Mouse (Mus musculus) spleen, adult 2 months (tissue): ENCODE data around the gene Mllt6. TPM values are rescaled to one million over a fixed set of nuclear protein-coding genes. Genes with fewer than 3 reads are reported as not detected.
"Not testable (repeated sequence)": the region's sequence is repeated elsewhere in the genome, so short reads cannot be mapped to it uniquely, and the experiment has no call there.

Source experiments
- DNase-seq, 2 experiments: peaks; one replicate each; pipeline versions ENCODE4 v3.0.0 to v3.0.0-alpha.2; 2012 to 2021; ENCODE audit warnings: low spot score in 2 of 2, low read depth in 1 of 2
- H3K27ac ChIP-seq: fragments of 200-500 bp; 2 replicates; pipeline ENCODE4 v1.5.1; 2012; ENCODE audit warnings: low read length, inconsistent platforms; ENCODE audit not compliant: insufficient read depth
- H3K27me3 ChIP-seq: fragments of 200-500 bp; 2 replicates; pipeline ENCODE4 v1.6.1; 2012; ENCODE audit warnings: mild to moderate bottlenecking, moderate library complexity, low read length, inconsistent platforms; ENCODE audit not compliant: control insufficient read depth, insufficient read depth
- H3K36me3 ChIP-seq: fragments of 200-500 bp; 2 replicates; pipeline ENCODE4 v1.6.1; 2012; ENCODE audit warnings: mild to moderate bottlenecking, low read length, inconsistent platforms; ENCODE audit not compliant: control insufficient read depth, insufficient read depth
- H3K4me1 ChIP-seq: fragments of 200-500 bp; 2 replicates; pipeline ENCODE4 v1.6.1; 2011; ENCODE audit warnings: inconsistent platforms; ENCODE audit not compliant: control insufficient read depth, insufficient read depth, insufficient read length
- H3K4me3 ChIP-seq: fragments of 200-500 bp; 2 replicates; pipeline ENCODE4 v1.5.1; 2011; ENCODE audit warnings: mild to moderate bottlenecking, inconsistent platforms; ENCODE audit not compliant: insufficient read depth, insufficient read length; ENCODE audit errors: extremely low read depth
- CTCF ChIP-seq: fragments of 200-500 bp; IDR thresholded peaks from 2 replicates; pipeline ENCODE4 v1.5.1; 2011; ENCODE audit warnings: mild to moderate bottlenecking, inconsistent platforms; ENCODE audit not compliant: insufficient read depth, insufficient read length, insufficient replicate concordance; ENCODE audit errors: extremely low read depth
- POLR2A ChIP-seq: fragments of 200-500 bp; IDR thresholded peaks from 2 replicates; pipeline ENCODE4 v1.6.1; 2011; ENCODE audit warnings: low read depth, low read length, inconsistent platforms
- WGBS: fragments of 180-500 bp; shearing (Covaris S2); methylation state at CpG from one replicate; pipeline ENCODE4 v1.1.7; 2018; 5-methylcytosine and 5-hydroxymethylcytosine counted together
- polyA plus RNA-seq: library from polyadenylated mRNA; depleted of rRNA; stranded (reverse); fragments of >200 nt; gene quantifications from 2 replicates; pipeline ENCODE4 v1.2.3, GENCODE M21; 2012

The Mllt6 gene
- polyA plus RNA-seq, 1 experiment: 65.8 TPM

- peak in 1 of 2 experiments; percentile 49 for DNase-seq
- H3K27ac ChIP-seq: peak within 1 kb of the TSS; percentile 21
- H3K27me3 ChIP-seq: peaks cover 13% of the 10 kb centered on the region
- no peak for TF ChIP-seq CTCF
- no peak for TF ChIP-seq POLR2A
- H3K36me3 ChIP-seq: no peaks in the 10 kb centered on the region
- peaks cover 13% of the 10 kb centered on the region; the same call in 1 of the 2 replicates for H3K4me1 ChIP-seq
- peak within 1 kb of the TSS; percentile 58 for H3K4me3 ChIP-seq
- WGBS: under 1% methylated on average over 85 of the region's 85 CpGs
These were observed 37.0 kb downstream of the Mllt6 start, which contains the start of gene Pcgf2 for GRCm38 (mm10) chr11:97700003-97700745. TSS of gene Pcgf2 (minus strand) at chr11:97700497.

- no peak for DNase-seq
- H3K36me3 ChIP-seq: no peaks in the 10 kb centered on the region; the same call in 1 of the 2 replicates
- peaks cover 13% of the 10 kb centered on the region; the same call in 1 of the 2 replicates for H3K4me1 ChIP-seq
- peak overlapping the region; percentile 58 for H3K4me3 ChIP-seq
- WGBS: 21% methylated on average over 30 of the region's 30 CpGs
- H3K27ac ChIP-seq: 0 out of 2 replicates have a peak overlapping the region, but pooled peaks have one; percentile 21
- no peak for TF ChIP-seq CTCF
- no peak for TF ChIP-seq POLR2A
- peaks cover 13% of the 10 kb centered on the region for H3K27me3 ChIP-seq
These were observed 37.7 kb downstream of the Mllt6 start for GRCm38 (mm10) chr11:97700746-97701580.

- 46% methylated on average over 15 of the region's 15 CpGs for WGBS
- Histone ChIP-seq H3K4me1 (peaks cover 13% of the 10 kb centered on the region; the same call in 1 of the 2 replicates), H3K36me3 (peaks cover 1% of the 10 kb centered on the region), H3K27ac (no peak overlapping the region), H3K4me3 (no peak overlapping the region), H3K27me3 (peaks cover 13% of the 10 kb centered on the region)
- DNase-seq: no peak
- TF ChIP-seq POLR2A (no peak), CTCF (no peak)
These were observed 38.6 kb downstream of the Mllt6 start for GRCm38 (mm10) chr11:97701581-97702392.

- under 1% methylated on average over 24 of the region's 24 CpGs for WGBS
- peaks cover 6% of the 10 kb centered on the region for H3K36me3 ChIP-seq
- H3K4me3 ChIP-seq: peak overlapping the region; percentile 85
- peak; percentile 75 to 85 for DNase-seq
- TF ChIP-seq CTCF (no peak), POLR2A (no peak)
- peak overlapping the region; percentile 67 for H3K27ac ChIP-seq
- peaks cover 13% of the 10 kb centered on the region; the same call in 1 of the 2 replicates for H3K4me1 ChIP-seq
- peaks cover 13% of the 10 kb centered on the region for H3K27me3 ChIP-seq
These were observed 39.2 kb downstream of the Mllt6 start for GRCm38 (mm10) chr11:97702393-97702745.

- under 1% methylated on average over 35 of the region's 35 CpGs for WGBS
- Histone ChIP-seq H3K36me3 (peaks cover 6% of the 10 kb centered on the region), H3K4me1 (peaks cover 13% of the 10 kb centered on the region; the same call in 1 of the 2 replicates), H3K4me3 (peak within 1 kb of the TSS; percentile 85), H3K27me3 (peaks cover 13% of the 10 kb centered on the region), H3K27ac (peak within 1 kb of the TSS; percentile 67)
- DNase-seq: peak; percentile 99 to 100
- TF ChIP-seq CTCF (no peak), POLR2A (peak; percentile 84)
These were observed 40.0 kb downstream of the Mllt6 start, which contains the start of gene Psmb3 for GRCm38 (mm10) chr11:97703039-97703826. TSS of gene Psmb3 (plus strand) at chr11:97703399.

GRCm38 (mm10) chr11:97710067-97710466 lies 46.9 kb downstream of the Mllt6 start:
- WGBS: 87% methylated on average over 2 of the region's 2 CpGs

More at GRCm38 (mm10) chr11:97710067-97710466, 46.9 kb downstream of the Mllt6 start:
- peaks cover 23% of the 10 kb centered on the region for H3K36me3 ChIP-seq
- not testable (repeated sequence) for H3K4me1 ChIP-seq, DNase-seq, H3K27me3 ChIP-seq, H3K27ac ChIP-seq, H3K4me3 ChIP-seq
